In genomic region chr11:115685954-115686353, GRCm38 (mm10) we compare ENCODE assay signal across 20 mouse cellular contexts. TPM values are rescaled to one million over a fixed set of nuclear protein-coding genes. Genes with fewer than 3 reads are reported as not detected.
DNase-seq lines count a peak whose midpoint lies in the region; ATAC-seq and TF ChIP-seq lines count a peak whose summit lies in the region.
"Had no signal": no experiment of that assay in that cellular context is flagged by ENCODE, and none has a peak within 500 bp of the region (broad histone marks: within the 10 kb centered on the region; RNA-seq: fewer than 3 reads in every experiment).

No protein-coding gene starts in this region.

- H3K9me3 ChIP-seq in forebrain, embryonic 16.5 days (ENCODE audit: control insufficient read depth, low read length), result no peaks in the 10 kb centered on the region
- no peaks in the 10 kb centered on the region for H3K9me3 ChIP-seq in forebrain, postnatal 0 days (ENCODE audit: low read length)
- no peaks in the 10 kb centered on the region for H3K9me3 ChIP-seq in heart, embryonic 13.5 days
- no peaks in the 10 kb centered on the region for H3K9me3 ChIP-seq in limb, embryonic 14.5 days (ENCODE audit: control insufficient read depth, low read length)
- H3K9me3 ChIP-seq in limb, embryonic 10.5 days (replicated peaks), result no peaks in the 10 kb centered on the region
- no peaks in the 10 kb centered on the region for H3K9me3 ChIP-seq in intestine, postnatal 0 days (ENCODE audit: control insufficient read depth)
- H3K9me3 ChIP-seq: forebrain, embryonic 12.5 days; midbrain, embryonic 10.5 days had no signal

- no peak for DNase-seq in forebrain, postnatal 0 days
- no peak for DNase-seq in heart, adult 9 months (ENCODE audit: low spot score in 2 of 2)
- DNase-seq in limb, embryonic 14.5 days (ENCODE audit: low spot score), result no peak
- no peak for DNase-seq in limb, embryonic 10.5 days (ENCODE audit: low spot score)
- DNase-seq: adrenal gland, postnatal 36 days; cerebellum, postnatal 25 days; kidney, postnatal 10 days; left cerebral cortex, postnatal 4 days; lung, embryonic 14.5 days; retina, postnatal 1 day; right cerebral cortex, postnatal 4 days; thymus, adult 2 months had no signal

- no peaks in the 10 kb centered on the region for H3K27me3 ChIP-seq in forebrain, embryonic 16.5 days (replicated peaks; ENCODE audit: control insufficient read depth, insufficient read depth, low read length)
- H3K27me3 ChIP-seq in forebrain, postnatal 0 days (ENCODE audit: insufficient read depth, low read length), result no peaks in the 10 kb centered on the region
- H3K27me3 ChIP-seq in heart, embryonic 13.5 days (replicated peaks), result no peaks in the 10 kb centered on the region
- H3K27me3 ChIP-seq in limb, embryonic 14.5 days (ENCODE audit: control insufficient read depth, insufficient read depth, low read length), result no peaks in the 10 kb centered on the region
- H3K27me3 ChIP-seq in limb, embryonic 10.5 days (ENCODE audit: low read depth, poor library complexity, severe bottlenecking), result no peaks in the 10 kb centered on the region
- no peaks in the 10 kb centered on the region for H3K27me3 ChIP-seq in myocyte (ENCODE audit: control insufficient read depth, insufficient read depth, insufficient read length)
- no peaks in the 10 kb centered on the region for H3K27me3 ChIP-seq in intestine, postnatal 0 days (replicated peaks; ENCODE audit: control insufficient read depth, insufficient read depth, low read length)
- H3K27me3 ChIP-seq: forebrain, embryonic 12.5 days had no signal

- WGBS in forebrain, embryonic 16.5 days, result 86% methylated on average over 7 of the region's 7 CpGs
- WGBS in forebrain, postnatal 0 days, result 77% methylated on average over 7 of the region's 7 CpGs
- WGBS in heart, embryonic 13.5 days, result 43% methylated on average over 7 of the region's 7 CpGs
- 82% methylated on average over 7 of the region's 7 CpGs for WGBS in limb, embryonic 14.5 days
- 89% methylated on average over 7 of the region's 7 CpGs for WGBS in limb, embryonic 10.5 days
- 77% methylated on average over 7 of the region's 7 CpGs for WGBS in intestine, postnatal 0 days

- no peak overlapping the region for H3ac ChIP-seq in myocyte (ENCODE audit: control insufficient read depth, insufficient read length)

- TF ChIP-seq POLR2A in limb, embryonic 14.5 days (IDR thresholded peaks at IDR 0.05; ENCODE audit: borderline replicate concordance, extremely low read depth, insufficient read depth, insufficient read length), result no peak
- TF ChIP-seq POLR2A in myocyte (IDR thresholded peaks at IDR 0.05; ENCODE audit: insufficient read length, low read depth), result no peak

- H3K36me3 ChIP-seq in forebrain, embryonic 16.5 days (ENCODE audit: control insufficient read depth, insufficient read depth), result no peaks in the 10 kb centered on the region
- H3K36me3 ChIP-seq in forebrain, postnatal 0 days (ENCODE audit: insufficient read depth), result no peaks in the 10 kb centered on the region; the same call in 1 of the 2 replicates
- H3K36me3 ChIP-seq in heart, embryonic 13.5 days, result peaks cover 53% of the 10 kb centered on the region
- H3K36me3 ChIP-seq in limb, embryonic 14.5 days (ENCODE audit: control insufficient read depth, insufficient read depth, low read length), result peaks cover 23% of the 10 kb centered on the region
- H3K36me3 ChIP-seq in limb, embryonic 10.5 days, result peaks cover 67% of the 10 kb centered on the region
- peaks cover 12% of the 10 kb centered on the region for H3K36me3 ChIP-seq in myocyte (ENCODE audit: control insufficient read depth, insufficient read depth)
- H3K36me3 ChIP-seq in intestine, postnatal 0 days (ENCODE audit: control insufficient read depth, insufficient read depth), result peaks cover 14% of the 10 kb centered on the region; the same call in 1 of the 2 replicates

- no peak for TF ChIP-seq CTCF in forebrain, postnatal 0 days (IDR thresholded peaks at IDR 0.05; ENCODE audit: low read depth)
- no peak for TF ChIP-seq CTCF in intestine, postnatal 0 days (IDR thresholded peaks at IDR 0.05; ENCODE audit: low read depth)

- peaks cover 14% of the 10 kb centered on the region for H3K4me1 ChIP-seq in forebrain, embryonic 16.5 days (replicated peaks; ENCODE audit: control insufficient read depth, insufficient read depth, low read length)
- H3K4me1 ChIP-seq in forebrain, postnatal 0 days (ENCODE audit: insufficient read depth), result 0 out of 2 replicates have a peak, but pooled peaks cover 6% of the 10 kb centered on the region
- peaks cover 41% of the 10 kb centered on the region for H3K4me1 ChIP-seq in heart, embryonic 13.5 days
- peaks cover 3% of the 10 kb centered on the region; the same call in 1 of the 2 replicates for H3K4me1 ChIP-seq in limb, embryonic 14.5 days (ENCODE audit: control insufficient read depth, insufficient read depth, low read length)
- H3K4me1 ChIP-seq in limb, embryonic 10.5 days, result no peaks in the 10 kb centered on the region
- no peaks in the 10 kb centered on the region for H3K4me1 ChIP-seq in intestine, postnatal 0 days (replicated peaks; ENCODE audit: control insufficient read depth, insufficient read depth, low read length)
- H3K4me1 ChIP-seq: forebrain, embryonic 12.5 days; midbrain, embryonic 10.5 days had no signal

- H3K27ac ChIP-seq in forebrain, embryonic 16.5 days (ENCODE audit: low read length), result peak overlapping the region; percentile 39
- H3K27ac ChIP-seq in forebrain, postnatal 0 days (ENCODE audit: low read depth, low read length), result no peak overlapping the region
- H3K27ac ChIP-seq in heart, embryonic 13.5 days (replicated peaks), result peak overlapping the region; percentile 78
- H3K27ac ChIP-seq in limb, embryonic 14.5 days (replicated peaks; ENCODE audit: low read depth, low read length), result no peak overlapping the region
- H3K27ac ChIP-seq in limb, embryonic 10.5 days, result no peak overlapping the region
- no peak overlapping the region for H3K27ac ChIP-seq in intestine, postnatal 0 days (ENCODE audit: low read depth, low read length)
- H3K27ac ChIP-seq: forebrain, embryonic 12.5 days; hindbrain, embryonic 14.5 days; macrophage; midbrain, embryonic 10.5 days had no signal

- no peak overlapping the region for H3K4me2 ChIP-seq in forebrain, embryonic 16.5 days (ENCODE audit: low read length)
- no peak overlapping the region for H3K4me2 ChIP-seq in forebrain, postnatal 0 days (ENCODE audit: low read depth)
- peak overlapping the region; percentile 39 for H3K4me2 ChIP-seq in heart, embryonic 13.5 days
- no peak overlapping the region for H3K4me2 ChIP-seq in limb, embryonic 14.5 days (replicated peaks; ENCODE audit: low read depth, low read length, severe bottlenecking)
- peak overlapping the region; percentile 65 for H3K4me2 ChIP-seq in myocyte (ENCODE audit: low read depth)
- H3K4me2 ChIP-seq in intestine, postnatal 0 days (replicated peaks; ENCODE audit: low read depth), result no peak overlapping the region
- H3K4me2 ChIP-seq: forebrain, embryonic 12.5 days; hindbrain, embryonic 14.5 days; lung, embryonic 14.5 days had no signal

- no peak overlapping the region for H3K9ac ChIP-seq in forebrain, embryonic 16.5 days (replicated peaks; ENCODE audit: low read depth, low read length)
- no peak overlapping the region for H3K9ac ChIP-seq in forebrain, postnatal 0 days
- H3K9ac ChIP-seq in heart, embryonic 13.5 days, result peak overlapping the region; percentile 51; the same call in 1 of the 2 replicates
- H3K9ac ChIP-seq in limb, embryonic 14.5 days (ENCODE audit: low read depth, low read length, severe bottlenecking), result no peak overlapping the region
- H3K9ac ChIP-seq in intestine, postnatal 0 days (ENCODE audit: low read depth, low read length), result no peak overlapping the region
- H3K9ac ChIP-seq: forebrain, embryonic 12.5 days; hindbrain, embryonic 14.5 days; lung, embryonic 14.5 days had no signal

- ATAC-seq in forebrain, embryonic 16.5 days, result no peak
- ATAC-seq in forebrain, postnatal 0 days, result no peak
- ATAC-seq in heart, embryonic 13.5 days (ENCODE audit: extremely low read depth, insufficient number of reproducible peaks, low FRiP score, low TSS enrichment), result no peak
- ATAC-seq in limb, embryonic 14.5 days (ENCODE audit: low FRiP score, low read depth), result 0 out of 2 replicates have a peak, but pooled peaks have one; percentile 9
- ATAC-seq in intestine, postnatal 0 days, result no peak

- H3K79me2 ChIP-seq in myocyte (ENCODE audit: control insufficient read depth, insufficient read depth), result peaks cover 78% of the 10 kb centered on the region

- no peak overlapping the region for H3K4me3 ChIP-seq in forebrain, embryonic 16.5 days (replicated peaks; ENCODE audit: low read length)
- no peak overlapping the region for H3K4me3 ChIP-seq in forebrain, postnatal 0 days (ENCODE audit: low read depth, low read length)
- no peak overlapping the region for H3K4me3 ChIP-seq in heart, embryonic 13.5 days
- no peak overlapping the region for H3K4me3 ChIP-seq in limb, embryonic 14.5 days (replicated peaks; ENCODE audit: low read length)
- no peak overlapping the region for H3K4me3 ChIP-seq in limb, embryonic 10.5 days
- H3K4me3 ChIP-seq in myocyte, result no peak overlapping the region
- no peak overlapping the region for H3K4me3 ChIP-seq in intestine, postnatal 0 days (ENCODE audit: low read depth, low read length)
- H3K4me3 ChIP-seq: forebrain, embryonic 12.5 days; midbrain, embryonic 10.5 days had no signal

RNA-seq across cellular contexts. Expression of gene Grb2, which starts 22.4 kb away (rescaled TPM):
- 188 and 194 TPM in 2 replicates for polyA plus RNA-seq in forebrain, embryonic 16.5 days (2015; fragmentation: Nextera tagmentation; extraction: Ambion mirVana)
- total RNA-seq in forebrain, postnatal 0 days (2014; rRNA removed), result 88.2 and 91.9 TPM in 2 replicates
- polyA plus RNA-seq in forebrain, postnatal 0 days (2015; fragmentation: Nextera tagmentation; extraction: Ambion mirVana), result 153 and 162 TPM in 2 replicates
- 86.6 and 90.0 TPM in 2 replicates for polyA plus RNA-seq in heart, embryonic 13.5 days (2015; fragmentation: Nextera tagmentation; extraction: Ambion mirVana)
- 61.5 and 62.7 TPM in 2 replicates for polyA plus RNA-seq in limb, embryonic 14.5 days (2012; rRNA removed)
- 53.8 and 58.0 TPM in 2 replicates for polyA plus RNA-seq in limb, embryonic 14.5 days (2014; fragmentation: Nextera tagmentation; extraction: Ambion mirVana)
- 77.2 and 87.8 TPM in 2 replicates for polyA plus RNA-seq in limb, embryonic 10.5 days (2016; fragmentation: Nextera tagmentation; extraction: Ambion mirVana)
- polyA plus RNA-seq in myocyte (2012; fragmentation: generic; extraction: Trizol), result 71.2 TPM
- 60.5 and 61.3 TPM in 2 replicates for polyA plus RNA-seq in intestine, postnatal 0 days (2015; fragmentation: Nextera tagmentation; extraction: Ambion mirVana)

RNA-seq across cellular contexts. Expression of gene Slc25a19, which starts 57.9 kb away (rescaled TPM):
- 57.2 and 63.0 TPM in 2 replicates for polyA plus RNA-seq in forebrain, embryonic 16.5 days (2015; fragmentation: Nextera tagmentation; extraction: Ambion mirVana)
- total RNA-seq in forebrain, postnatal 0 days (2014; rRNA removed), result 34.3 and 38.7 TPM in 2 replicates
- polyA plus RNA-seq in forebrain, postnatal 0 days (2015; fragmentation: Nextera tagmentation; extraction: Ambion mirVana), result 51.1 and 51.7 TPM in 2 replicates
- 36.4 and 37.2 TPM in 2 replicates for polyA plus RNA-seq in heart, embryonic 13.5 days (2015; fragmentation: Nextera tagmentation; extraction: Ambion mirVana)
- polyA plus RNA-seq in limb, embryonic 14.5 days (2012; rRNA removed), result 30.7 and 36.3 TPM in 2 replicates
- 20.9 and 26.9 TPM in 2 replicates for polyA plus RNA-seq in limb, embryonic 14.5 days (2014; fragmentation: Nextera tagmentation; extraction: Ambion mirVana)
- polyA plus RNA-seq in limb, embryonic 10.5 days (2016; fragmentation: Nextera tagmentation; extraction: Ambion mirVana), result 27.2 and 27.8 TPM in 2 replicates
- 13.9 TPM for polyA plus RNA-seq in myocyte (2012; fragmentation: generic; extraction: Trizol)
- 19.1 and 19.5 TPM in 2 replicates for polyA plus RNA-seq in intestine, postnatal 0 days (2015; fragmentation: Nextera tagmentation; extraction: Ambion mirVana)

Comparison
In these comparisons a context has a peak if more than half of its experiments do, and no peak if none do; other contexts are left out.
1. H3K27ac ChIP-seq: peak in forebrain, embryonic 16.5 days (single experiment) and heart, embryonic 13.5 days (single experiment); none in forebrain, postnatal 0 days (single experiment), limb, embryonic 14.5 days (single experiment), limb, embryonic 10.5 days (single experiment) and intestine, postnatal 0 days (single experiment).
2. H3K4me2 ChIP-seq: peak in heart, embryonic 13.5 days (single experiment) and myocyte (single experiment); none in forebrain, embryonic 16.5 days (single experiment), forebrain, postnatal 0 days (single experiment), limb, embryonic 14.5 days (single experiment) and intestine, postnatal 0 days (single experiment).